Mouse (Mus musculus): ENCODE results near the gene App. TPM values are rescaled to one million over a fixed set of nuclear protein-coding genes. Genes with fewer than 3 reads are reported as not detected.

Gene App
- polyA plus RNA-seq, 2 experiments = 11.9 to 16.9 TPM

DNA sequence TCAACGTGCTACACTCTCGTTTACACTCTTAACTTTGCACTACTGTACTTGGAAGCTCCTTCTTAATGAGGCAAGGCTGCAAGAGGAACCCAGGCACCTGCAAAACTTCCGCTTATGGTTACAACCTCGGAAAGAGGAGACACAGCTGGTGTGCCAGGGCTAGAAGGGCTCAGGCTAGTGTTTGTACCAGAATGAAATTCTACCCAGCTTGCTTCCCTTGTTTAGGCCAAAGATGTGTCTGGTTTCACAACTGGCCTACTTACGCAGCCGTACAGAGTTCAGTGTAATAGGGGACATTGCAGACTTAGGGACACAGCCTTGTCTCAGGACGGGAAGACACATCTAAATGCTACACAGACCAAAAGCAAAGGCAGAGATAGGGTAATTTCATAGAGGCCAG lies 173.3 kb downstream of the App start:
- H3K4me2 ChIP-seq (ENCODE audit: low read depth) = no peak overlapping the region
- 60% methylated on average over 7 of the region's 7 CpGs for WGBS (ENCODE audit: insufficient replicate concordance)
- H3K4me3 ChIP-seq (ENCODE audit: insufficient read depth in 1 of 2, low read depth in 2 of 2, low read length in 2 of 2) = no peak overlapping the region
- no peaks in the 10 kb centered on the region for H3K36me3 ChIP-seq (replicated peaks; ENCODE audit: control insufficient read depth, insufficient read depth, low read depth)
- no peaks in the 10 kb centered on the region for H3K4me1 ChIP-seq (replicated peaks; ENCODE audit: control insufficient read depth in 2 of 2, insufficient read depth in 2 of 2, low read length in 1 of 2)
- no peak for ATAC-seq (ENCODE audit: insufficient read depth)
- no peaks in the 10 kb centered on the region for H3K9me3 ChIP-seq (ENCODE audit: control insufficient read depth, low read length)
- H3K27me3 ChIP-seq (ENCODE audit: control insufficient read depth, insufficient read depth, low read length) = no peaks in the 10 kb centered on the region
- TF ChIP-seq EP300 (IDR thresholded peaks at IDR 0.05; ENCODE audit: low read depth) = no peak
- no peak for TF ChIP-seq CTCF (IDR thresholded peaks at IDR 0.05; ENCODE audit: low read depth)
- no peak overlapping the region for H3K27ac ChIP-seq
- DNase-seq (ENCODE audit: low read depth in 3 of 3, low spot score in 3 of 3) = no peak
- H3K9ac ChIP-seq (replicated peaks) = no peak overlapping the region

GRCm38 (mm10) chr16:84997551-84997950 lies 176.0 kb downstream of the App start:
- no peaks in the 10 kb centered on the region for H3K36me3 ChIP-seq (replicated peaks; ENCODE audit: control insufficient read depth, insufficient read depth, low read depth)
- no peaks in the 10 kb centered on the region for H3K4me1 ChIP-seq (replicated peaks; ENCODE audit: control insufficient read depth in 2 of 2, insufficient read depth in 2 of 2, low read length in 1 of 2)
- no peaks in the 10 kb centered on the region for H3K27me3 ChIP-seq (ENCODE audit: control insufficient read depth, insufficient read depth, low read length)
- no peak overlapping the region for H3K9ac ChIP-seq (replicated peaks)
- no peak for ATAC-seq (ENCODE audit: insufficient read depth)
- H3K27ac ChIP-seq = no peak overlapping the region
- 60% methylated on average over 3 of the region's 3 CpGs for WGBS (ENCODE audit: insufficient replicate concordance)
- H3K9me3 ChIP-seq (ENCODE audit: control insufficient read depth, low read length) = no peaks in the 10 kb centered on the region
- no peak overlapping the region for H3K4me2 ChIP-seq (ENCODE audit: low read depth)
- no peak for DNase-seq (ENCODE audit: low read depth in 3 of 3, low spot score in 3 of 3)
- no peak overlapping the region for H3K4me3 ChIP-seq (ENCODE audit: insufficient read depth in 1 of 2, low read depth in 2 of 2, low read length in 2 of 2)
- TF ChIP-seq EP300 (IDR thresholded peaks at IDR 0.05; ENCODE audit: low read depth) (no peak), CTCF (IDR thresholded peaks at IDR 0.05; ENCODE audit: low read depth) (no peak)

DNA sequence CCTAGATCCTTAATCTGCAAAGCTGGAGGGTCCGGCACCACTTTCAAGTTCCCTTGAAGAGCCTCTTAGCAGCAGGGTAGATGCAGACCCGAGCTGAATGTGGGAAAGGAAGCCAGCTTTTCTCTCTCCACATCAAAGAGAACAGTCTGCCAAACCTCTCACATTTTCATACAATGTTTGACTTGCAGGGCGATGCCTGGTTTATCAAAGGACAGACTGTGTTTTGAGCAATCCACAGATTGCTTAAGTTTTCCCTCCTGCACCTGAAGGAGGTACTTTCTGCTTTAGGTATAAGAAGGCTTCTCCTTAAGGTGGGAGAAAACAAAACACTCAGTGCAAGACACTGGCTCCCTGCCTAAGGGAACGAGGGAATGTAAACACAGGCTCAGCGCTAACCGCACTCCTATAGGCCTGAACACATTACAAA lies 178.1 kb downstream of the App start:
- H3K27me3 ChIP-seq (ENCODE audit: control insufficient read depth, insufficient read depth, low read length) = no peaks in the 10 kb centered on the region
- no peak overlapping the region for H3K27ac ChIP-seq
- H3K9me3 ChIP-seq (ENCODE audit: control insufficient read depth, low read length) = no peaks in the 10 kb centered on the region
- H3K36me3 ChIP-seq (replicated peaks; ENCODE audit: control insufficient read depth, insufficient read depth, low read depth) = no peaks in the 10 kb centered on the region
- no peak for TF ChIP-seq EP300 (IDR thresholded peaks at IDR 0.05; ENCODE audit: low read depth)
- no peak for TF ChIP-seq CTCF (IDR thresholded peaks at IDR 0.05; ENCODE audit: low read depth)
- ATAC-seq (ENCODE audit: insufficient read depth) (no peak), DNase-seq (ENCODE audit: low read depth in 3 of 3, low spot score in 3 of 3) (no peak)
- no peak overlapping the region for H3K4me3 ChIP-seq (ENCODE audit: insufficient read depth in 1 of 2, low read depth in 2 of 2, low read length in 2 of 2)
- no peak overlapping the region for H3K9ac ChIP-seq (replicated peaks)
- H3K4me2 ChIP-seq (ENCODE audit: low read depth) = no peak overlapping the region
- WGBS (ENCODE audit: insufficient replicate concordance) = 65% methylated on average over 6 of the region's 6 CpGs
- H3K4me1 ChIP-seq (replicated peaks; ENCODE audit: control insufficient read depth in 2 of 2, insufficient read depth in 2 of 2, low read length in 1 of 2) = peaks cover 0 to 2% of the 10 kb centered on the region in 2 experiments; a peak in 1 of 4 replicates

DNA sequence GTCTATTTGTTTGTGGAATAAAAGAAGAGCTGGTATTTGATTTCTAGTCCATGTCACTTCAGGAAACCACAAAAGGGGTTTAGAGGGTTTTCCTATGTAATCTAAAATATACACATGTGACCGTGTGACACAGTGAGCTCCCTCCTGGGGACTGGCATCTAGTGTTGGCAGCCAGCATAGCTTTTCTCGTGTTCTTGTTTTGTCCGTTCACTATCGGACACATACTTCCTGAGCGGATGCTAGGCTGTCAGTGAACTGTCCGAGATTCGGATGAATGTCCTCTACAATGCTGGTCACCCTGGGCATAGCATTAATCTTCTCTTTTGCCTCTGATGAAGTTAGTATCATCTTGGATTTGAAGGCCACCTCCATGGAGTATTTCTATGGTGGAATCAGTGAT lies 180.7 kb downstream of the App start:
- Histone ChIP-seq H3K4me3 (ENCODE audit: insufficient read depth in 1 of 2, low read depth in 2 of 2, low read length in 2 of 2) (no peak overlapping the region), H3K36me3 (replicated peaks; ENCODE audit: control insufficient read depth, insufficient read depth, low read depth) (no peaks in the 10 kb centered on the region), H3K27ac (no peak overlapping the region), H3K9me3 (ENCODE audit: control insufficient read depth, low read length) (no peaks in the 10 kb centered on the region), H3K4me2 (ENCODE audit: low read depth) (no peak overlapping the region), H3K9ac (replicated peaks) (no peak overlapping the region), H3K27me3 (ENCODE audit: control insufficient read depth, insufficient read depth, low read length) (no peaks in the 10 kb centered on the region), H3K4me1 (replicated peaks; ENCODE audit: control insufficient read depth in 2 of 2, insufficient read depth in 2 of 2, low read length in 1 of 2) (peaks cover 0 to 2% of the 10 kb centered on the region in 2 experiments; a peak in 1 of 4 replicates)
- 66% methylated on average over 7 of the region's 7 CpGs for WGBS (ENCODE audit: insufficient replicate concordance)
- ATAC-seq (ENCODE audit: insufficient read depth) = no peak
- TF ChIP-seq EP300 (IDR thresholded peaks at IDR 0.05; ENCODE audit: low read depth) (no peak), CTCF (IDR thresholded peaks at IDR 0.05; ENCODE audit: low read depth) (no peak)
- no peak for DNase-seq (ENCODE audit: low read depth in 3 of 3, low spot score in 3 of 3)

DNA sequence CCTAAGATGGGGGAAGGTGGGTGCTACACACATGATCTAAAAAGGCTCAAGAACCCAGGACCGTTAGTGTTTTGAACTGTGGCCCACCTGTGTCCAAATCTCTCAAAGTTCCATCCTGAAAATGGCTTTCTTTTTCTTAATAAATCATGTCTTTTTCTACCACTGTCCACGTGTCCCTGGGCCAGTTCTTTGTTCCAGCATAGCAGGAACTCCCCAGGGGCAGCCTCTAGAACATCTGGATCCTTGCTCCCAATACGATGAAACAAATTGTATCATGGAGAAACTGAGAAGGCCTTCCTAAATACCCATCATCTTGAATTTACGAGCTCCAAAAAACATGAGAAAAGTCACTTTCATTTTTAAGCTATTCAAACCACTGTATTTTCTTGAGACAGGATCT lies 182.6 kb downstream of the App start:
- H3K9me3 ChIP-seq (ENCODE audit: control insufficient read depth, low read length) = no peaks in the 10 kb centered on the region
- no peaks in the 10 kb centered on the region for H3K36me3 ChIP-seq (replicated peaks; ENCODE audit: control insufficient read depth, insufficient read depth, low read depth)
- WGBS (ENCODE audit: insufficient replicate concordance) = 55% methylated on average over 4 of the region's 4 CpGs
- peaks cover 0 to 2% of the 10 kb centered on the region in 2 experiments; a peak in 1 of 4 replicates for H3K4me1 ChIP-seq (replicated peaks; ENCODE audit: control insufficient read depth in 2 of 2, insufficient read depth in 2 of 2, low read length in 1 of 2)
- H3K9ac ChIP-seq (replicated peaks) = no peak overlapping the region
- no peak for ATAC-seq (ENCODE audit: insufficient read depth)
- no peak for DNase-seq (ENCODE audit: low read depth in 3 of 3, low spot score in 3 of 3)
- no peak overlapping the region for H3K4me2 ChIP-seq (ENCODE audit: low read depth)
- no peaks in the 10 kb centered on the region for H3K27me3 ChIP-seq (ENCODE audit: control insufficient read depth, insufficient read depth, low read length)
- no peak overlapping the region for H3K4me3 ChIP-seq (ENCODE audit: insufficient read depth in 1 of 2, low read depth in 2 of 2, low read length in 2 of 2)
- no peak overlapping the region for H3K27ac ChIP-seq
- TF ChIP-seq CTCF (IDR thresholded peaks at IDR 0.05; ENCODE audit: low read depth) (no peak), EP300 (IDR thresholded peaks at IDR 0.05; ENCODE audit: low read depth) (no peak)
